Mouse (Mus musculus): ENCODE results near the gene Mcl1. TPM values are rescaled to one million over a fixed set of nuclear protein-coding genes. Genes with fewer than 3 reads are reported as not detected.

Gene Mcl1
- polyA plus RNA-seq, 1 experiment from 2014 or later = 52.4 TPM

DNA sequence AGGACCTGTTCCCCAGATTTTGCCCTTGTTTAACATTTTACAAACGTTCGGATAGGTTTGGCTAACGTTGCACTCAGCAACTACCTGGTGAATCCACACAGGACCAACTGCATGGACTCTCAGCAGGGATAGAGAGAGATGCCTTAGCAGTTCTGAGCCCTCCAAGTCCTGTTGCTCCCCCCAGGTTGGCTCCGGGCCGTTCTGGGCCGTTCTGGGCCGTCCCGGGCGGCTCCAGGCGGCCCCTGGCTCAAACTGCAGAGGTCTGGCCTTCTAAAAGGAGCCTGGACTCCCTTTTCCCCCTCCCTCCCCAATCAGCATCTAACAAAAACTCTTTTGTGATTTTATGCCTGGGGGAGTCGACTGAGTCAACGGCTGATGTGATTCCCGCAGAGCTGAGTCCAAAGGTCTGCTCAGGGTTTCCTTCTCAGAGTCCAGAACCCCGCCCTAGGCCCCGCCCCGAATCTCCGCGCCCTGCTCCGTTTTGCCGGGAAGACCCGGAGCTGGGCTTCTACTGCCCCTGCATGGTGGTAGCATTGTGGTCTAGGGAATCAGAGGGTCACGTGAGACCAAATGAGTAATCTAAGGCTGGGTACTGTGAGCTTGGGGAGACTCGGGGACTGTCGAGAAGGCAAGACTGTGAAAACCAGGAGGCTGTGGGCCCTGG, 43.4 kb downstream of the Mcl1 start:
- Histone ChIP-seq H3K4me3 (ENCODE audit: low read depth, low read length) (peak overlapping the region; percentile 25), H3K9me3 (ENCODE audit: control insufficient read depth) (no peaks in the 10 kb centered on the region), H3K4me1 (replicated peaks; ENCODE audit: control insufficient read depth, insufficient read depth, low read length) (peaks cover 11% of the 10 kb centered on the region; the same call in 1 of the 2 replicates), H3K27me3 (replicated peaks; ENCODE audit: control insufficient read depth, insufficient read depth, low read length) (no peaks in the 10 kb centered on the region), H3K9ac (ENCODE audit: low read depth, low read length) (peak overlapping the region; percentile 48), H3K27ac (ENCODE audit: low read depth, low read length) (peak overlapping the region; percentile 82), H3K36me3 (ENCODE audit: control insufficient read depth, insufficient read depth) (no peaks in the 10 kb centered on the region), H3K4me2 (replicated peaks; ENCODE audit: low read depth) (peak overlapping the region; percentile 76)
- 4% methylated on average over 24 of the region's 24 CpGs for WGBS
- peak; percentile 60 for TF ChIP-seq CTCF (IDR thresholded peaks at IDR 0.05; ENCODE audit: low read depth)
- peak; percentile 90 for ATAC-seq

- TF ChIP-seq CTCF (IDR thresholded peaks at IDR 0.05; ENCODE audit: low read depth) = no peak
- H3K4me2 ChIP-seq (replicated peaks; ENCODE audit: low read depth) = no peak overlapping the region
- H3K4me3 ChIP-seq (ENCODE audit: low read depth, low read length) = no peak overlapping the region
- H3K27ac ChIP-seq (ENCODE audit: low read depth, low read length) = no peak overlapping the region
- WGBS = 53% methylated on average over 3 of the region's 3 CpGs
- no peaks in the 10 kb centered on the region for H3K9me3 ChIP-seq (ENCODE audit: control insufficient read depth)
- no peak for ATAC-seq
- H3K9ac ChIP-seq (ENCODE audit: low read depth, low read length) = no peak overlapping the region
- H3K27me3 ChIP-seq (replicated peaks; ENCODE audit: control insufficient read depth, insufficient read depth, low read length) = no peaks in the 10 kb centered on the region
- H3K4me1 ChIP-seq (replicated peaks; ENCODE audit: control insufficient read depth, insufficient read depth, low read length) = peaks cover 11% of the 10 kb centered on the region; the same call in 1 of the 2 replicates
- no peaks in the 10 kb centered on the region for H3K36me3 ChIP-seq (ENCODE audit: control insufficient read depth, insufficient read depth)
Measured at GRCm38 (mm10) chr3:95703276-95703675, 44.7 kb downstream of the Mcl1 start.

DNA sequence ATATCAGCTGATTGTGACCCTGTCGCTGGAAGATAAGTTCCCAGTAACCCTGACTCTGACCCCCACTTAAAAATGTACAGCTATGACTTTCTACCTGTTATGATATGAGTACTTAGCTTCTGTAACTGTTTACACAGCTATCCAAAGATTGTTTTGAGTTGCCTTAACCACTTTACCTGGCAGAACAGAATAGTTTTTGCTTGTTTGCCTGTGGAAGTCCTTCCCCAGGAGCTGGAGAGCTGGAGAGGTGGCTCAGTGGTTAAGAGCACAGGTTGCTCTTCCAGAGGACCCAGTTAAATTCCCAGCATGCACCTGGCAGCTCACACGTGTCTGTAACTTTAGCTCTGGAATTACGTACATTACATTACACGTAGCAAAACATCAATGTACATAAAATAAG, 46.0 kb downstream of the Mcl1 start:
- no peak for ATAC-seq
- peaks cover 11% of the 10 kb centered on the region; the same call in 1 of the 2 replicates for H3K4me1 ChIP-seq (replicated peaks; ENCODE audit: control insufficient read depth, insufficient read depth, low read length)
- WGBS = 78% methylated on average over 4 of the region's 4 CpGs
- H3K4me3 ChIP-seq (ENCODE audit: low read depth, low read length) = no peak overlapping the region
- H3K27ac ChIP-seq (ENCODE audit: low read depth, low read length) = no peak overlapping the region
- no peak for TF ChIP-seq CTCF (IDR thresholded peaks at IDR 0.05; ENCODE audit: low read depth)
- no peak overlapping the region for H3K4me2 ChIP-seq (replicated peaks; ENCODE audit: low read depth)
- H3K27me3 ChIP-seq (replicated peaks; ENCODE audit: control insufficient read depth, insufficient read depth, low read length) = no peaks in the 10 kb centered on the region
- no peaks in the 10 kb centered on the region for H3K9me3 ChIP-seq (ENCODE audit: control insufficient read depth)
- H3K9ac ChIP-seq (ENCODE audit: low read depth, low read length) = no peak overlapping the region
- no peaks in the 10 kb centered on the region for H3K36me3 ChIP-seq (ENCODE audit: control insufficient read depth, insufficient read depth)

- Histone ChIP-seq H3K9me3 (ENCODE audit: control insufficient read depth) (no peaks in the 10 kb centered on the region), H3K36me3 (ENCODE audit: control insufficient read depth, insufficient read depth) (no peaks in the 10 kb centered on the region), H3K4me3 (ENCODE audit: low read depth, low read length) (no peak overlapping the region), H3K4me2 (replicated peaks; ENCODE audit: low read depth) (no peak overlapping the region), H3K4me1 (replicated peaks; ENCODE audit: control insufficient read depth, insufficient read depth, low read length) (peaks cover 8% of the 10 kb centered on the region; the same call in 1 of the 2 replicates), H3K9ac (ENCODE audit: low read depth, low read length) (no peak overlapping the region), H3K27ac (ENCODE audit: low read depth, low read length) (no peak overlapping the region), H3K27me3 (replicated peaks; ENCODE audit: control insufficient read depth, insufficient read depth, low read length) (no peaks in the 10 kb centered on the region)
- TF ChIP-seq CTCF (IDR thresholded peaks at IDR 0.05; ENCODE audit: low read depth) = no peak
- 94% methylated on average over 4 of the region's 4 CpGs for WGBS
- no peak for ATAC-seq
Measured at GRCm38 (mm10) chr3:95706273-95706672, 47.7 kb downstream of the Mcl1 start.

DNA sequence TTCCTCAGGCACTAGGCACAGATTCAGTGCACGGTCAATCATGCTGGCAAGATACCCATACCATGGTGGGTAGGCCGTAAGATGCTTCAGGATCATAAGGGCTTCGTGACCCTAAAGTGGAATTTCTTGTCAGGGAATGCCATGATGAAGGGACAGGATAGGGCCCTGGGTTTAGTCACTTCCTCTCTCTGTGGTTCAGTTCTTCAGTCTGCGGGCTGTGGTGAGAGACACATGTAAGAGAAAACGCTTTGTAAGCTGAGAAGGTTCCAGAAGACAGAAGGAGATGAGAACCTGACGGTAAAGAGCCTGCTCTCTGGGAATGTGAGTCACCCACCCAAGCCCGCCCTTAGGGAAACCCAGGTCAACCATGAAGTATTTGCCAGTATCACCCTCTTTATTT, 48.9 kb downstream of the Mcl1 start:
- no peaks in the 10 kb centered on the region for H3K9me3 ChIP-seq (ENCODE audit: control insufficient read depth)
- H3K4me2 ChIP-seq (replicated peaks; ENCODE audit: low read depth) = no peak overlapping the region
- ATAC-seq = no peak
- TF ChIP-seq CTCF (IDR thresholded peaks at IDR 0.05; ENCODE audit: low read depth) = no peak
- no peaks in the 10 kb centered on the region for H3K36me3 ChIP-seq (ENCODE audit: control insufficient read depth, insufficient read depth)
- WGBS = 91% methylated on average over 7 of the region's 7 CpGs
- no peak overlapping the region for H3K4me3 ChIP-seq (ENCODE audit: low read depth, low read length)
- no peak overlapping the region for H3K9ac ChIP-seq (ENCODE audit: low read depth, low read length)
- H3K27me3 ChIP-seq (replicated peaks; ENCODE audit: control insufficient read depth, insufficient read depth, low read length) = no peaks in the 10 kb centered on the region
- H3K27ac ChIP-seq (ENCODE audit: low read depth, low read length) = no peak overlapping the region
- no peaks in the 10 kb centered on the region for H3K4me1 ChIP-seq (replicated peaks; ENCODE audit: control insufficient read depth, insufficient read depth, low read length)

DNA sequence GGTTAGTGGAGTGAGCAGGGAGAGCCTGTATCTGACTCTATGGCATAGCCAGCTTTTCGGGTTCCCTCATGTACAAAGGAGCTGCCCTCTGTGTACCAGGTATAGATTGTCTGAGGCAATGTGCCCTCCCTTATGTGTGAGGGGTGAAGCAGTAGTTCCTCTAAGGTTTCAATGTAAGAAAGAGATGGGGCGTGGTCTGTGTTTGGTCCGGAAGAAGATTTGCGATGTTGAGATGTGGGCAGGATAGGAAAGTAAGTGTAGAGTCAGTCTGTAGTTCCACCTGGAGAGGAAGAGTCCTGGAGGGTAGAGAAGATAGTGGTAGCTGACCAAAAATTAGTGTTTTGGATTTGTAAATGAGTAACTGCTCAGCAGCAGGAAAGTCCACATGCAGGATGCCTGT, 50.5 kb downstream of the Mcl1 start:
- Histone ChIP-seq H3K27ac (ENCODE audit: low read depth, low read length) (no peak overlapping the region), H3K4me1 (replicated peaks; ENCODE audit: control insufficient read depth, insufficient read depth, low read length) (no peaks in the 10 kb centered on the region), H3K9ac (ENCODE audit: low read depth, low read length) (no peak overlapping the region), H3K9me3 (ENCODE audit: control insufficient read depth) (0 out of 2 replicates have a peak, but pooled peaks cover 6% of the 10 kb centered on the region), H3K4me2 (replicated peaks; ENCODE audit: low read depth) (no peak overlapping the region), H3K27me3 (replicated peaks; ENCODE audit: control insufficient read depth, insufficient read depth, low read length) (no peaks in the 10 kb centered on the region), H3K4me3 (ENCODE audit: low read depth, low read length) (no peak overlapping the region), H3K36me3 (ENCODE audit: control insufficient read depth, insufficient read depth) (no peaks in the 10 kb centered on the region)
- ATAC-seq = no peak
- no peak for TF ChIP-seq CTCF (IDR thresholded peaks at IDR 0.05; ENCODE audit: low read depth)
- 86% methylated on average over 4 of the region's 4 CpGs for WGBS

Data from intestine, postnatal 0 days (tissue).